Mouse (Mus musculus): ENCODE measurements around the gene Pdzd2.

DNA sequence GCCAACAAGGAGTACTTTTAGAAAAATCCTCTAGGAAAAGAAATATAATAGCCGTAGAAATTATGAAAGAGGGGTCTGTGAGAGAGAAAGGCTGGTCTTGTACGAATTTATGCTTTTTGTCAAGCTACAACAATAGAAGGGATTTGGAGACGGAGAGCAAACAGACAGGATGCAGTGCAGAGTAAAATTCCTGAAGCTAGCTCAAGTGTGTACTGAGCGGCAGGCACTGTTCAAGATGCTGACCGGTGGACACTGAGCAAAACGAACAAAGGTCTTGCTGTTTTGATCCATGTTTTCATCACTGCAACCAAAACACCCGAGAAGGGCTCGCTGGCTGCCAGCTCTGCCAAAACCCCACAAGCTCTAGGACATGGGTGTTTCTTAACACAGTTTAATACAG, 42.8 kb downstream of the Pdzd2 start:
- TF ChIP-seq POLR2A (IDR thresholded peaks at IDR 0.05; ENCODE audit: extremely low read depth, insufficient read depth, low read length), result no peak
- TF ChIP-seq CTCF (IDR thresholded peaks at IDR 0.05; ENCODE audit: extremely low read depth, insufficient read depth, low read length), result no peak
